Mouse (Mus musculus) cerebellum, adult 18-20 months (tissue): Measurements from ENCODE around the gene Itga6.
A peak's percentile ranks its signal among the peaks of the same experiment; 100 is the strongest.

Experiments used
- DNase-seq, 2 experiments: peaks; one replicate each; pipeline ENCODE4 v3.0.0; 2021

The Itga6 gene

GRCm38 (mm10) chr2:71863531-71864173 lies 118.2 kb downstream of the Itga6 start:
- no peak for DNase-seq

- DNase-seq, result no peak
These were observed 119.6 kb downstream of the Itga6 start for GRCm38 (mm10) chr2:71865022-71865421.

GRCm38 (mm10) chr2:71865935-71866334 lies 120.5 kb downstream of the Itga6 start:
- DNase-seq, result no peak

GRCm38 (mm10) chr2:71866565-71866964 lies 121.1 kb downstream of the Itga6 start:
- no peak for DNase-seq

GRCm38 (mm10) chr2:71867019-71867418 lies 121.6 kb downstream of the Itga6 start:
- DNase-seq, result no peak

- DNase-seq, result no peak
These were observed 122.1 kb downstream of the Itga6 start for GRCm38 (mm10) chr2:71867480-71867879.

GRCm38 (mm10) chr2:71868256-71868655 lies 122.8 kb downstream of the Itga6 start:
- no peak for DNase-seq

- no peak for DNase-seq
These were observed 126.7 kb downstream of the Itga6 start for GRCm38 (mm10) chr2:71872141-71872540.

GRCm38 (mm10) chr2:71872801-71873443 lies 127.5 kb downstream of the Itga6 start, which contains the start of gene Pdk1:
TSS of gene Pdk1 (plus strand) at chr2:71873224.
- peak; percentile 98 to 99 for DNase-seq

- DNase-seq, result peak in 1 of 2 experiments; percentile 53
These were observed 128.3 kb downstream of the Itga6 start for GRCm38 (mm10) chr2:71873474-71874322.

- no peak for DNase-seq
These were observed 129.0 kb downstream of the Itga6 start for GRCm38 (mm10) chr2:71874422-71874821.

GRCm38 (mm10) chr2:71874836-71875235 lies 129.4 kb downstream of the Itga6 start:
- DNase-seq, result no peak

- no peak for DNase-seq
These were observed 132.4 kb downstream of the Itga6 start for GRCm38 (mm10) chr2:71877865-71878264.

- DNase-seq, result no peak
These were observed 133.0 kb downstream of the Itga6 start for GRCm38 (mm10) chr2:71878441-71878840.

GRCm38 (mm10) chr2:71878943-71879342 lies 133.5 kb downstream of the Itga6 start:
- DNase-seq, result no peak

GRCm38 (mm10) chr2:71882914-71883651 lies 137.7 kb downstream of the Itga6 start:
- DNase-seq, result no peak

GRCm38 (mm10) chr2:71887269-71887668 lies 141.9 kb downstream of the Itga6 start:
- DNase-seq, result no peak

- DNase-seq, result no peak
These were observed 143.0 kb downstream of the Itga6 start for GRCm38 (mm10) chr2:71888437-71888836.

GRCm38 (mm10) chr2:71891536-71891935 lies 146.1 kb downstream of the Itga6 start:
- no peak for DNase-seq

GRCm38 (mm10) chr2:71892741-71893349 lies 147.4 kb downstream of the Itga6 start:
- no peak for DNase-seq

- no peak for DNase-seq
These were observed 150.3 kb downstream of the Itga6 start for GRCm38 (mm10) chr2:71895596-71896286.

GRCm38 (mm10) chr2:71897420-71897819 lies 152.0 kb downstream of the Itga6 start:
- no peak for DNase-seq
